Mouse (Mus musculus): ENCODE results near the gene Gfod2.
A peak's percentile ranks its signal among the peaks of the same experiment; 100 is the strongest.

Gfod2 gene

DNA sequence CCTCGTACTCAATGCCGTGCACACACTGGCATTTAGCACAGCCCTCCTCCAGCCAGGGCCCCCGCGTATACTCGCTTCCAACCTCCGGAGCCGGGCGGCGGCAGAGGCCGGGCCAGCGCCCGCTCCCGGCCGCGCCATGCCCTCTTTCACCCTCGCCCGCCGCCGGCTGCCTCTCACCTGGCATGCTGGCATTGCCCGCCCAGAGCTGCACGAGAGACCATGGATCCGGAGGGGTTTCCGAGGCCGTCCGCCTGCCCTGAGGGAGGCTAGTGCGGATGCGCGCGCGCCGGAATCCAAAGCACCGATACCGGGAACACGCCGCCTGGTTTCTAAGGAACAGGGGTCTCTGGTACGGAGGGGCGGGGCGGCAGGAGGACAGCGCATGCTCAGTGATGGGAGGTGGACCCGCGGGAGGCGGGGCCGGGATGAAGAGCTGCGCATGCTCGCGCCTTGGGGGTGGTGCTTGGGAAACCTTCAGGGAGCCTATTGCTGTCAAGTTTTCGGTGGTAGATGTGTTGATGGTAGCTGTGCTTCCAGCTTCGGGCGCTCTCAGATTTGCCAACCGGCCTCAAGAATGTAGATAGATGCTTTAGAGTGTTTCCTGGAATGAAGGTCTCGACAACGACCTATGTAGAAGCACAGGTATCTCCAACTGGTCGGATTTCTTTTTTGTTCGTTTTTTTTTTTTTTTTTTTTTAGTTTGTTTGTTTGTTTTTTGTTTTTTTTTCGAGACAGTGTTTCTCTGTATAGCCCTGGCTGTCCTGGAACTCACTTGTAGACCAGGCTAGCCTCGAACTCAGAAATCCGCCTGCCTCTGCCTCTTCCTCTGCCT, at the start of gene Gfod2:
Gene Gfod2 (minus strand): TSS at position 388 of the 832 bp plus-strand sequence.
- DNase-seq = peak; percentile 99

GRCm38 (mm10) chr8:105807766-105808165, 49.3 kb upstream of the Gfod2 start:
- DNase-seq = no peak

DNA sequence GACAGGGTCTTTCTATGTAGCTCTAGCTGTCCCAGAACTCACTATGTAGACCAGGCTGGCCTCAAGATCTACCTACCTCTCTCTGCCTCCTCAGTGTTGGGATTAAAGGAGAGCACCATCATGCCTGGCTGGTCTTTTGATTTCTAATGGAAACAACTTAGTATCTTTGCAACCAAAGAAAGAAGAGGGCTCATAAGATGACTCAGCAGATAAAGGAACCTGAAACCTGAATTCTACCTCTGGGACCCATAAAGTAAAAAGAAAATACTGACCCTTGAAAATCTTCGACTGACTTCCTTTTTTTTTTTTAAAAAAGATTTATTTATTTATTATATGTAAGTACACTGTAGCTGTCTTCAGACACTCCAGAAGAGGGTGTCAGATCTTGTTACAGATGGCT, 47.5 kb upstream of the Gfod2 start:
- DNase-seq = no peak

- no peak for DNase-seq
These were observed 46.9 kb upstream of the Gfod2 start for GRCm38 (mm10) chr8:105805346-105805745.

GRCm38 (mm10) chr8:105804797-105805196, 46.3 kb upstream of the Gfod2 start:
- DNase-seq = no peak

DNA sequence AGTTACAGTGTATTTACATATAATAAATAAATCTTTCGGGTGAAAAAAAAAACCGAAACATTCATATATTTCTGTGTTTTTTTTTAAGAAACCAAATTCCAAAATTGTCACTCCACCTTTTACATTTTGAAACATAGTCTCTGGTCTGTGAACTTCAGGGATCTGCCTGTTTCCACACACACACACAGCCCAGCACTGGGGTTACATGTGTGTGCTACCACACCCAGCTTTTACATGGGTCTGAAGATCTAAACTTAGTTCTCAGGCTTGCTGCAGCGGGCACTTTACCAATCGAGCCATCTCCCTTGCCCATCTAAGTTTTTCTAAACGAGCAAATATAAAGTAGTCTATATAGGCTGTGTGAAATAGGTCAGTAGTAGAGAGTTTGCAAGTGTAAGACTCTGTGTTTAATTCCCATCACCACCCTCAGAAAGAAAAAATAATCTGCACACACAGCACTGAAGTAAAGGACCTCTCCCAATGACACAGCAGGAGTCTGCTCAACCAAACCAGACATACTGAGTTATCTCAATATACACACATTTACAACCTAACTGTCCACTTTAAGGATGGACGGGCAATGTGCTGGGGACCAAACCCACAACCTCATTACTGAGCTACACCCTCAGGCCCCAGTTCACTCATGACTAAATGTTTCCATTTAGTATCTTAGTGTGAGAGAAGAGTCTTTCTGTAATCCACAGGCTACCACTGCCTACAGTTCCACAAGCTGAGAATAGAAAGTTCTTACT, 42.9 kb upstream of the Gfod2 start:
- no peak for DNase-seq

DNA sequence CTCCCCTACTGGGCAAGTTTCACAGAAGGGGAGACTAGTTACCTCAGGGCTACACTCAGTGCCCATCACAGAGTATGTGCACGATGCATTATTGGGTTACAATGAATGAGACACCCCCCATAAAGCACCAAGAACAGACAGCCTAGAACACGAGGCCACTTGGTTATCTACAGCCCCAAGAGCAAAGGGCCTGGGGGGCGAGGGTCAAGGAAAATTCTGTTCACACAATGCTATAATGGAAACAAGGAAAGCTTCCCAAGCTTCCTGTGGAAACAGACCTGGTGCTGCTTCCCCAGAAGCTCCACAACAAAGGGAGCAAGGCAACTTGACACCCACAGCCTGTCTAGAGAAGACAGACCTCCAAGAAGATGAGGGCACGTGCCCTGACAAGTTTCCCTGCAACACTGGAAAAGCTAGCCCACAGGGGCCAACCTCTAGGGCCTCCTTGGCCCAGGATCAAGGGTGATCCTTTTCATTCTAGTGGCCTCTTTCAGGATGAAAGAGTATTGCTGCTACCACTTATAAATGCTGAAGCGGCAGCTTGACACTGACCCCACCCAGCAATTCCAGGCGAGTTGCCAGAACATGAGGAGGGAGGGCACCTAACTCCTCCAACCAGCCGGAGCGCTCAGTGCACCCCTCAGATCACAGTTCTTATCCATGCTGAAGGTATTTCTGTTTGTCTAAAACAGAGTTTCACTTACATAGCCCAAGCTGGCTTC, 40.8 kb upstream of the Gfod2 start:
- no peak for DNase-seq

GRCm38 (mm10) chr8:105798408-105798807, 39.9 kb upstream of the Gfod2 start:
- DNase-seq = no peak

DNA sequence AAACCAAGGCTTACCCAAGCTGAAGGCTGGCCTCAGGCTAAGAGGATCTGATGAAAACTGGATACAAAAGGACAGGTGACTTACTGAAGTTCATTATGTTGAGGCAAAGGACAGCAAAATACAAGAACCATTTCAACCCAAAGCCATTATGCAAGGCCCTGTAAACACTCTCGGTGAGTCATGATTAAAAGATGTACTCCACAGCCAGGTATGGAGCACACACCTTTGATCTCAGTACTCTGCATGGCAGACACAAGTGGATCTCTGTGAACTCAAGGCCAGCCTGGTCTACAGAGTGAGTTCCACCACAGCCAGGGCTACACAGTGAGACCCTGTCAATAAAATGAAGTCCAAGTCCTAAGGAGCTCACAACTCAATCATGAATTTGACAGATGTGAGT, 37.3 kb upstream of the Gfod2 start:
- no peak for DNase-seq

- no peak for DNase-seq
These were observed 35.6 kb upstream of the Gfod2 start for GRCm38 (mm10) chr8:105794009-105794598.

- no peak for DNase-seq
These were observed 34.9 kb upstream of the Gfod2 start for GRCm38 (mm10) chr8:105793331-105793730.

GRCm38 (mm10) chr8:105789626-105790025, 31.2 kb upstream of the Gfod2 start:
- DNase-seq = no peak

DNA sequence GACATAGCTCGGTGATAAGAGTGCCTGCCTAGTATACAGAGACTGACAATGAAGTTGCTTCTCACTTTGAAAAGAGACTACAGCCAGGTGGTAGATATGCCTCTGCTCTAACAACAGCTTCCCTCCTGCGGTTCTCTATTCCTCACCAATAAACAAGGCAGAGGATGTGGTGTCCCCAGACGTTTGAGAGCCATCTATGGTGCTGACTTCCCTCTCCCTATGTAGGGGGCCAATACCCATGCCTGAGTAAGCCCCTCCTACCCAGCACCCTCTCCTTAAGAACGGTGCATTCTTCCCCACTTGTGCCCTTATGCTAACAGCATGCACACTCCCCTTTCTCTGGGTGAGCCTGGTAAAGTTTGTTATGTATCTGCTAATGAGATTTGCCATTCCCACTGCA, 30.5 kb upstream of the Gfod2 start:
- peak; percentile 21 to 50 for DNase-seq

- DNase-seq = peak; percentile 68 to 75
These were observed 29.8 kb upstream of the Gfod2 start for GRCm38 (mm10) chr8:105788241-105788640.

GRCm38 (mm10) chr8:105780298-105780697, 21.8 kb upstream of the Gfod2 start:
- no peak for DNase-seq

GRCm38 (mm10) chr8:105777833-105778232, 19.4 kb upstream of the Gfod2 start:
- no peak for DNase-seq

- no peak for DNase-seq
These were observed 16.0 kb upstream of the Gfod2 start for GRCm38 (mm10) chr8:105774498-105774897.

DNA sequence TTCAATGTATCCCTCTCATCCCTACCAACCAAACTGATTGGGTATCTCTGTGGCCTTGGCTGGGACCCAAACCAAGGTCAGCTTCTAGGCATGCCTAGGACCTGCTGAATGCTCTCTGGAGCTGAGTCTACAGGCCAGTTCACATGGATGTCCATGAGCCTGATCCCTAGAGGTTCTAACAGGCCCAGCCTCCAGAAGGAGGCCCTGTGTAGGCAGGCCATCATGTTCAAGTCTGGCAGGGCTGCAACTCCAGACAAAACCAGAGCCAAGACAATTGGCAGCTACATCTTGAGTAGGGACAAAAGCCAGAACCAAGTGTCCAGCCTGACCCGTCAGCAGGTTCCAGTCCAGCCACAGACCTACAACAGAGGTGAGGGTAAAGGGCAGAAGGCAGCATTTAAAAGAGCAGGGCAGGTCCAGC, 15.0 kb upstream of the Gfod2 start:
- no peak for DNase-seq

DNA sequence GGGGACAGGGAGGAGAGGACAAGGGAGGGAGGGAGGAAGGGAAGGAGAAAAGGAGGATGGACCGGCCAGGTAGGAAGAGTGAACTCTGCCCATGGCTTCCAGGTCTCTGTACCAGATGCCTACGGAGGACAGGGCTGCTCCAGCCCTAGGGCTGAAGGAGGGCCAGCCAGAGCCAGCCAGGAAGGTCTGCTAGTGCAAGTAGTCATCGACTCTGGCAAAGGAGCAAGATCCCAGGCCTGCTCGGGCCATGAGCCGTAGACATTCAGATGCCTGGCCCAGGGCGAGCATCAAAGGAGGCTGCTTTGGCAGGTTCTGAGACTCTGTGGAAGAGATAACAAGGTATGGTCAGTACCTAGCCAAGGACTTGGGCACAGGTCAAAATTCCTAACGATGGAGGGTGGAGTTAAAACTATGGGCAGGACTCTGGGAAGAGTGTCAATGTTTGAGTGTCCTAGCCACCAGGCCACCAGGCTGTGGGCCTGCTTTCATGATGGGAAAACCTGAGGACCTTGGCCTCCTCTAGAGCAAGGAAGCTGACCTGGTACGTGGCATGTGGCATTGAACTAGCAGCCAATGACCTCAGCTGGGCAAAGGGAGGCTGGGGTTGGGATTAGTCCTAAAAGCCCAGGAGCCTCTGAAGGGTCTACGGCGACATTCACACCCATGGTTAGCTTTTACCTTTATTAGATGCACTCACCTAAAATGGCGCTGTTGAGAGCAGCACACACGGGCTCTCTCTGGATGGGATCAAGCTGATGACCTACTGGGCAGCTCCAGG, 13.1 kb upstream of the Gfod2 start:
- DNase-seq = no peak

DNA sequence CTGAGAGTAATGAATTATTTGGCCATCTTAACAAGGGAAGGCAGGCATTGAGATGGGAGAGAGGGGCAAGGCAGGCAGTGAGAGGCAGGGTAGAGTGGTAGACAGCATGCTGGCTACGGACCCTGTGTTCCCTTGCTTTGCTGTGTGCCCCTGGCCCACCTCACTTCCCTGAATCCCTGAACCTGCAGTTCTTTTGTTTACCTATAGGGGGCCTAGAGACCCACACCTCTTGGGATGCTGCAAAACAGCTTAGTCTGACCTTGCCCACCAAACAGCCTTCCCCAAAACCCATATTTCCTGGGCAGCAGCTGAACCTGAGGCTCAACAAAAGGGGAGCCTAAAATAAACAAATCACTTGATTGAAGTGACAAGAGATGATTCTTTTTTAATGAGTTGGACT, 12.1 kb upstream of the Gfod2 start:
- no peak for DNase-seq

DNA sequence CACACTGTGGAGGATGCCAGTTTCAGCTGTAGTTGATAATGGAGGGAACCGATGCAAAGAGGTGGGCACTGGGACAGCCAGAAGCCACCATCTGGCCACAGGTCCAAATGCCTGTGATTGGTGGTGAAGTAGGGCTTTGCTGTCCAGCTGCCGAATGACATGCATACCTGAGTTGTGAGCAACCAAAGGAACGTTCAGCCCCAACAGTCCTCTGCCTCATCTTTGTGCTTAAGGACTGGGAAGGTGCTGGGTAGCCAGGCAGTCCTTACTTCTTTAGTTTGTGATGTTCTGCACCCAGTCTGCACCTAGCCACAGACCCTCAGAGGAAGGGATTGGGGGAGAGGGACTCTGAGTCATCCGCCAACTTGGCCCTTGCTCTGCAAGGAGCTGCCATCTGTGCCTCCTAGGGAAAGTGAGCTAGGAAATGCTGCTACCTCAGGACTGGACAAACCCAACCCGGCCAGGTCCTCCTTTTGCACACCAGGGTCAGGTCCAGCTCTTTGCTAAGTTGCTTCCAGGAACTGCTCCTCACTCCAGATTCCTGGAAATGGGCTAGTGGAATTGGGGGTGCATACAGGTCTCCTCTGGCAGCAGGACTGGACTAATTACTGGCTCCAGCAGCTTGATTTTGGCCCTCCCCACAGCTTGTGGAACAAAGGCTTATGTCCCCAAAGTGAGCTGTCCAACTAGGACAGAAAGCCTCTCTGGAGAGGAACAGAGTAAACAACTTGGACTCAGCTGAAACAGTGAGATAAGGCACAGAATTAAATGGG, 10.2 kb upstream of the Gfod2 start:
- DNase-seq = no peak

All from thymus, postnatal 36 days (tissue).